Mouse (Mus musculus): ENCODE results near the gene Cntn4. TPM values are rescaled to one million over a fixed set of nuclear protein-coding genes. Genes with fewer than 3 reads are reported as not detected.

Cntn4 gene
- total RNA-seq, 1 experiment from 2014 or later: not detected

DNA sequence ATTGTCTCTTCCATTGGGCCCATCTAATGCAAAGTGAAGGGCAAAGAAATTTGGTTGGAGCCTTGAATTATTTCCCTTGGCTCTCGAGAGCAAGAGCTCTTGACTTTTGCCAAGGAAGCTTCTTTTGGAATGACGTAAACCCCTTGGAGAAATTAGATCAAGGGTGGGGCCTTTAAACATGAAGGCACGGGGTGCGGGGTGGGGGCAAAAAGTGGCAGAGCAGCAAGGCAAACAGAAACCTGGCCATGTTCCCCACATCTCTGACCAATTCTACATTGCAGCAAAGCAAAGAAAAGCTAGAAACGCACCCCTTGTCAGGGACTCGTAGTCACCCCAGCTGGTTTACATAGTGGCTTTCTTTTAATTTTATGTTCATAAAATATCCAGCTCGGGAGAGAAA lies 887.9 kb downstream of the Cntn4 start:
- ATAC-seq (ENCODE audit: extremely low read depth, insufficient number of reproducible peaks, low FRiP score, poor library complexity, severe bottlenecking): no peak

GRCm38 (mm10) chr6:106565769-106566459 lies 888.5 kb downstream of the Cntn4 start:
- ATAC-seq (ENCODE audit: extremely low read depth, insufficient number of reproducible peaks, low FRiP score, poor library complexity, severe bottlenecking): no peak

- no peak for ATAC-seq (ENCODE audit: extremely low read depth, insufficient number of reproducible peaks, low FRiP score, poor library complexity, severe bottlenecking)
Measured at GRCm38 (mm10) chr6:106566929-106567621, 889.6 kb downstream of the Cntn4 start.

- ATAC-seq (ENCODE audit: extremely low read depth, insufficient number of reproducible peaks, low FRiP score, poor library complexity, severe bottlenecking): no peak
Measured at GRCm38 (mm10) chr6:106580124-106580523, 902.7 kb downstream of the Cntn4 start.

- ATAC-seq (ENCODE audit: extremely low read depth, insufficient number of reproducible peaks, low FRiP score, poor library complexity, severe bottlenecking): no peak
Measured at GRCm38 (mm10) chr6:106593756-106594155, 916.3 kb downstream of the Cntn4 start.

DNA sequence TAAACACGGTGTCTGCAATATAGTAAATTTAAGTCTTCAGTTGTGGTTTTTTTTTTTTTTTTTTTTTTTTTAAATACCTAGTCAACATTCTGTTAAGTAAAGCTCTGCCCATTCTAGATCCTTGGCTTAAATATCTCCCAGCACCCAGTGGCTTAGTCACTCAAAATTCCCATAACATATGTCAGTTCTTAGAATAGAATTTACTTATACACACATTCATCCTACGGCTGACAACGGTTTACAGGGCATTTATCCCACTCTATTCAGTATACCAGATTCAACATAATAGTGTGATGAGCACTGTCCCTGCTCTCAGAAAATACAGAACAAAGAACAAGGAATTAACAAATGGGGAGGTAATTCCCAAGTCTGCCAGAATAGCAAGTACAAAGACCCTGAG lies 939.6 kb downstream of the Cntn4 start:
- ATAC-seq (ENCODE audit: extremely low read depth, insufficient number of reproducible peaks, low FRiP score, poor library complexity, severe bottlenecking): no peak

- no peak for ATAC-seq (ENCODE audit: extremely low read depth, insufficient number of reproducible peaks, low FRiP score, poor library complexity, severe bottlenecking)
Measured at GRCm38 (mm10) chr6:106621188-106621749, 943.8 kb downstream of the Cntn4 start.

DNA sequence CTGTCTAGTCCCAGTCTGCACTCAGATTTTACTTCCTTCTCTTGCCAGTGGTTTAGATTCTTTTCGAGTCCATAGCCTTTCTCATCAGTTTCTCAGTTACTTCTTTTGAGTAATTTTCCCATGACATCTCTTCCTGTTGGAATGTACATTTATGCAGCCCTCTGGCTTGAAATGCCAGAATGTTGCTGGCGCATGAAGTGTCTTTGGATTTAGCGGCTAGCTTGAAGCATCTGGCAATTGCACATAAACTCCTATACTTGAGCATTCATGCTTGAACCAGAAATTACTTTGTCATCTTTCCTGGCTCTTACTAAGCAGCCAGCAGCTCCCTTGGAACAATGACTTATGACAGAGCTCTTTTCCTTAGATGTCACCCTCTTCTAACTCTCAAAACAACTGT lies 965.6 kb downstream of the Cntn4 start:
- no peak for ATAC-seq (ENCODE audit: extremely low read depth, insufficient number of reproducible peaks, low FRiP score, poor library complexity, severe bottlenecking)

GRCm38 (mm10) chr6:106645496-106646211 lies 968.2 kb downstream of the Cntn4 start:
- ATAC-seq (ENCODE audit: extremely low read depth, insufficient number of reproducible peaks, low FRiP score, poor library complexity, severe bottlenecking): no peak

- ATAC-seq (ENCODE audit: extremely low read depth, insufficient number of reproducible peaks, low FRiP score, poor library complexity, severe bottlenecking): no peak
Measured at GRCm38 (mm10) chr6:106646945-106647344, 969.5 kb downstream of the Cntn4 start.

- peak; percentile 88 for ATAC-seq (ENCODE audit: extremely low read depth, insufficient number of reproducible peaks, low FRiP score, poor library complexity, severe bottlenecking)
Measured at GRCm38 (mm10) chr6:106663780-106664651, 986.6 kb downstream of the Cntn4 start.

GRCm38 (mm10) chr6:106675581-106675980 lies 998.1 kb downstream of the Cntn4 start:
- ATAC-seq (ENCODE audit: extremely low read depth, insufficient number of reproducible peaks, low FRiP score, poor library complexity, severe bottlenecking): no peak

DNA sequence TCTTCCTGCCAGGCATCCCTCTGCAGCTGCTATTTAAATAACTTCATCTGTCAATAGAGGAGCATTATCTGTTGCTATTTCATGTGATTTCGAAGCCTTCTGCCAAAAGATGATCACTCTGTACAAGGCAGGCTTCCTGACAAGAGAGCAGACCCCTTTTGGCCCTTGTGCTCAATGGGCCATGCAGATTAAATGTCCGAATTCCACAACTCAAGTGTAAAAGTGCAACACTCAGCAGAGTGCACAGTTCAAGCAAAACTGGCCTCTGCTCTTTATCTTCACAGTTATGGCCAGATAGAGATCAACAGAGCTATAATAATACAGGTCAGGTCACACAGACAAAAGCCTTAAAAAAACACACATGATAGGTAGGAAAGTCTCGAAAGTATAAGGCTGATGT lies 1024.5 kb downstream of the Cntn4 start:
- no peak for ATAC-seq (ENCODE audit: extremely low read depth, insufficient number of reproducible peaks, low FRiP score, poor library complexity, severe bottlenecking)

DNA sequence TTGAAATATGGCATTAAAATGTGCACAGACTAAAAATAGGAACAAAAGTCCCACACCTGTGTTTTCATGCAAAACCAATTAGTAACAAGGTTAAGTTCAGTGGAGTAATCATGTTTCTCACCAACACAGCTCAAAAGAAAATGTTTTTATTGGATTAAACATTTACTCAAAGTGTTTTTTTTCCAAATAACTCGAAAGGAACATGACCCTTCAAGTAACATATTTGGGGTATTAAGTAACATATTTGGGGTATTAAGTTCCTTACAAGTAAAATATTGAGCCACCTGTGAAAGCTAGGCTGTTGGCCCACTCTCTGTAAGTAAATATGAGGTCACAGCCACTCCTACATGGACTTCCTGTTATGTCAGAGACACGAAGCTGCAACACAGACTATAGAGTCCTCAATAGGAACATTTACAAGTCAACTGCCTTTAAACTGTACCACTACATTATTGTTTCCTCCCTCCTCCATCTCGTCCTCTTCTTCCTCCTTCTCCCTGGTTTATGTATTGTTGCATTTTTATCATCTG lies 1028.1 kb downstream of the Cntn4 start:
- ATAC-seq (ENCODE audit: extremely low read depth, insufficient number of reproducible peaks, low FRiP score, poor library complexity, severe bottlenecking): no peak

GRCm38 (mm10) chr6:106725642-106726041 lies 1048.2 kb downstream of the Cntn4 start:
- ATAC-seq (ENCODE audit: extremely low read depth, insufficient number of reproducible peaks, low FRiP score, poor library complexity, severe bottlenecking): peak; percentile 50; the same call in 1 of the 2 replicates

GRCm38 (mm10) chr6:106726078-106726477 lies 1048.6 kb downstream of the Cntn4 start:
- peak; percentile 7; the same call in 1 of the 2 replicates for ATAC-seq (ENCODE audit: extremely low read depth, insufficient number of reproducible peaks, low FRiP score, poor library complexity, severe bottlenecking)

GRCm38 (mm10) chr6:106727703-106728102 lies 1050.2 kb downstream of the Cntn4 start:
- ATAC-seq (ENCODE audit: extremely low read depth, insufficient number of reproducible peaks, low FRiP score, poor library complexity, severe bottlenecking): no peak

DNA sequence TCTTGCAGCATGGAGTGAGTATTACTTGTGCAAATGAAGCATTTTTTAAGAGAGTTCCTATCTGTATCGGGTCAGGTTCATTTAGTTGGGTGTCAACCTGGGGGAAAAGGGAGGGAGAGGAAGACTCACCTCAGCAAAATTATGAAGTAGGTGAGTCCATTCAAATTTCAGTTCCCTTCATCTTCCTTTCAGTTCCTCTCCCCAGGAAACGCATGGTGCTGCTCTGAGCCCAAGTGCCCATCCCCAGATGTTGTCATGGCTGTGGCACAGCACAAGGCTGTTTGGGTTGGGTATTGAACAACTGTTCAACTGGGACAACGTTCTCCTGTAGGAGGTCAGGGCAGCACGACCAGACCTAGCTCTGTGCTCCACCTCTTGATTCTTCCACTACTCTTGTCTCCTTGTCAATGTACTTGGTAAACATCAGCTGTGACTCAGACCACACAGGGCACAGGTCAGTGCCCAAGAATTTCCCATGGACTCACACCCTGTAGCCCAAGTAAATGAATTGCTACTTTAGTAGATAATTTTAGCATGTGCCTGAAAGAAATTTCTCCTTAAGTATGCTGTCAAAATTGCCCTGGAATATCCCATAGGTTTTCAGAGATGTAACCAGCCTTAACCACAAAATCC lies 1052.3 kb downstream of the Cntn4 start:
- ATAC-seq (ENCODE audit: extremely low read depth, insufficient number of reproducible peaks, low FRiP score, poor library complexity, severe bottlenecking): peak; percentile 58; the same call in 1 of the 2 replicates
